Mouse (Mus musculus): ENCODE results near the gene Cdkl5.
A peak's percentile ranks its signal among the peaks of the same experiment; 100 is the strongest.

Cdkl5 gene

GRCm38 (mm10) chrX:160994543-160995121 is at the start of gene Cdkl5:
Gene Cdkl5, minus strand, starts transcription at chrX:160994704.
- peak; percentile 95 for DNase-seq

DNA sequence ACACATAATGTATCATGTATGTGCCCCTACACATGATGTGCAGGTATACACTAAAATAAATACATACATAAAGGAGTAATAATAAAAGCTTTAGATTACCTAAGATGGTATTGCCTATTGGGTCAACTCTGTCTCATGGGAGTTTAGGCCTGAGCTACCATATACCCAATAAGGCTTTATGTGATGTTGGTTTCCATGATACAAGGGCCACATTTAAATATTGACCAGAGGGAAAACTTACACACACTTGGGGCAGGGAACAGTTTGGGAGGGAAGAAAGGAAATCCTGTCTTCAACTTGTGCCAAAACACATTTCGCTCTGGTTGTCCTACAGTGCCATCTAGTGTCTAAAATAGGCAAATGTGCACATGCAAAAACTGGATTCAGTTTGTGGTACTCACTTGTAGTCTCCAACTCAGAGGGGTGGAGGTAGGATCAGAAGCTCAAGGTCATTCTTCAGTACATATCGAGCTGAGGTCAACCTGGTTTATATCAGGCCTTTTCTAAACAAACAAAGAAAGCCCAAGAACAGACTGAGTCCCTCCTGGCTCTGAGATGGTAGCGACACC is 38.8 kb upstream of the Cdkl5 start:
- DNase-seq, result peak; percentile 28

DNA sequence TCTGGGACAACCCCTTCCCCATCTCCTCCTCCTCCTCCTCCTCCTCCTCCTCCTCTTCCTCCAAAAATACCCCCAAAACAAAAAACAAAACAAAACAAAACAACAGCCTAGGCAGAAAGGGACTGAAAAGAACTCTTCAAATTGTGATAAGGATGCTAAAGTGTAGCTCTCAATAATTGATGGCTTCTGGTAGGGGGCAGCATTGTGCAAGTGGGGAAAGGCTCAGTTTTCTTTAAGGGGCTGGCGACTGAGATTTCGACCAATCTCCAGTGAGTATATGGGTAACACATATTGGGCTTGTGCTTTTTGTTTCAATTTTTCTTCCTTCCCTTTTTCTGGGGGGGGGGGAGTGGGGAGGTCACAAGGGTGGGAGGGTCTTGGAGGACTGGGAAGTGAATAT is 37.9 kb upstream of the Cdkl5 start:
- no peak for DNase-seq

DNA sequence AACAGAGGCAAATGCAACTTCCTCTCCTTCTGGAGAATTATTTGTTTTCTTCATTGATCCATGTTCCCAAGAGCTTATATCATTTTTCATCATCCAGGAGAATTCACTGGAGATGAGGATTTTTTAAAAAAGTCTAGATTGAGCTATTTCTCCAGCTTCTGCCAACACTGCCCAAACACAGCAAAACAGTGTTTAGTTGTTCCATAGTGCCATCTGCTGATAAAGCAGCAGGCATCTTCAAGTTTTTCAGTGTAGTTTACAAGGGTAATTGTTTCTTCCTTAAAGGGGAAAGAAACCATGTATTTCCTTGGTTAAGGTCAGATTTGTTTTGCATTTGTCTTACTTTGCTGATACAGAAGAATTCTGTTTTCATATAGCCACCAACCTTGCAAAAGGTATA is 35.7 kb upstream of the Cdkl5 start:
- no peak for DNase-seq

- no peak for DNase-seq
Observed at GRCm38 (mm10) chrX:161024475-161024874, 30.0 kb upstream of the Cdkl5 start.

DNA sequence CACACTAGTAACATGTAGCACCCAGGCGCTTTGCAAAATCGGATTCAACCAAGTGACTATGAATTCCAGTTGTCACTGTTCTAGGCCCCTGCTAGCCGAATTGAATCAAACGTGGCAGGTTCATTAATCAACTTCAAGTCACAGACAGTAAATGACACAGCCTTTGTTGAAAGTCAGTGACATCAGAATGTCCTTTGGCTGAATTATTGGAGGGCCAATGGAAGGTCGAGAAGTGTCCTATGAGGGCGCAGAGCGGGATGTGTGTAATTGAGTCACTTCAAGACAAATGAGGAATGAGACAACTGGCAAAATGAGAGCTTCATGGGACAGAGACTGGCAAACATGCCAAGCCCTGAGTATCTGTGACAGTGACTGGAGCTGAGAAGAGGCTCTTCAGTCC is 27.0 kb upstream of the Cdkl5 start:
- DNase-seq, result no peak

GRCm38 (mm10) chrX:161018179-161018578 is 23.7 kb upstream of the Cdkl5 start:
- no peak for DNase-seq

- DNase-seq, result no peak
Observed at GRCm38 (mm10) chrX:161006272-161006671, 11.8 kb upstream of the Cdkl5 start.

GRCm38 (mm10) chrX:160996051-160996450 is 1.5 kb upstream of the Cdkl5 start:
- DNase-seq, result no peak

- DNase-seq, result peak; percentile 48
Observed at GRCm38 (mm10) chrX:160995131-160995667, 695 bp upstream of the Cdkl5 start.

DNA sequence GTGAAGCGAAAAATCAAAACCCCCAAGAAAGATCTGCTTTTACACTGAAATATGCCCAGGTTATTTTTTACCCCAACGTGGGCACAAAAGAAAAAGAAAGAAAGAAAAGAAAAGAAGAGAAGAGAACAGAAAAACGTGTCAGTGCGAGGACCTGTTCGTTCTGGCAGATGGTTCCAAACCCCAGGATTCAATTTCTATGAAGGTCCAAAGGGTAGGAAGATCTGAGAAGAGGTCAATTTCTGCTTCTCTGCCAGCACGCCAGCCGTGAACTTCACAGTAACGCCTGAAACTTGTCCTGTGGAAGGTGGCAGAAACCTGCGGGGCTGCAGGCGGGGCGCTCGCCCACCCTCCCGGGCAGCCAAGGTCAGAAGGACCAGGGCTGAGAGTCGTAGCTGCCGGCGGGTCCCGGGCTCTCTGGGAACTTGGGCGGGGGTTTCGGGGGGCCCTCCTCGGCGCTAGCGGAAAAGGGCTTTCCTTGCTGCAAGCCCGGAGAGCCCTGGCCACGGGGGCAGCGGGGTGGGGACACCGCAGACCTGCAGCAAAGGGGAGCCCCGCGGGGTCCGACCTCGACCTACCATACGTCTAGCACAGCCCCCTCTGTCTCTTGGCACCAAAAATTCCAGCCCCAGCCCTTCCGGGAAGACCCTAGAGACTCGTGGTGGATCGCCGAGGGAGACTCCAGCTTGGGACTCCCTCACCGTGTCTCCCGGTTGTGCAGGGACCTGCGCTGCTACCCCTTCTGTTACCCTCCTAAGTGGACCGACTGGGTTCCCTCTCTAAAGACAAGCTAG is 560 bp downstream of the Cdkl5 start:
- no peak for DNase-seq

- DNase-seq, result no peak
Observed at GRCm38 (mm10) chrX:160992703-160993102, 1.8 kb downstream of the Cdkl5 start.

- DNase-seq, result no peak
Observed at GRCm38 (mm10) chrX:160990276-160990675, 4.2 kb downstream of the Cdkl5 start.

DNA sequence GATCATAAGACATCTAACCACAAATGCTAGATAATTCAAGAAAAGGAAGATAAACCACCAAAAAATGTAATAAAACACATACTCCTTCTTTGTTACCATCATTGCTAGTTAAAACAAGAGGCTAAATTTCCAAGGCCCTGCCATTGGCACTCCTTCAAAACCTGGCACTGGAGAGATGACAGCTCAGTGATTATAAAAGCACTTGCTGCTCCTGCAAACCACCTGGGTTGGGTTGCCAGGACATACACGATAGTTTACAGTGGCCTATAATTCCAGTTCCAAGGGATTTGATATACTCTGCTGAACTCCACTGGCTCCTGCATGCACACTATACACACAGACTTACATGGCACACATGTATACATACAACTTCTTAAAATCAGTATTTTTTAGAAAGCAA is 16.6 kb downstream of the Cdkl5 start:
- no peak for DNase-seq

DNA sequence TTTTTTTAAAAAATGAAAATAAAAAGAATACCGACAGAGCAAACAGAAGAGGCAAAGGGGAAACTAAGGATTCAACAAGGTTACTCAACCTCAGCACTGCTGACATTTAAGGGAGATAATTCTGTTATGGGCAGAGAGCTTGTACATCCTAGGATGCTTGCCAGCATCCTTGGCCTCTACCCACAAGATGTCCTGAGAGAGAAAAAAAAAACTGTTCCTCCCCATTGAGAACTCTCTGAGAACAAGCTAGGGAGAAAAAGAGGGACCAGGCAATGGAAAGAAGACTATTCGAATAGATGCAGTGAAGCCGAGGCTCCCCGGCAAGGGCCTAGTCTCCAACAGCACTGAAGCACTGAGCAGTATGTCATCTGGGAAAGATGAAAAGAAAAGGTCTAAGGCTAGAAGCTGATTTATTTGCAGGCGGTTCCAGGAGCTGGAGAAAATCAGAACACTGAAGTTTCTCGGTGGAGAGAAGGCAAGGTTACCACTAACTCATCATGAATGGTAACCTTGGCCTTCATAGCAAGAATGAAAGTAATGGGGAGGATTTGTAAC is 22.4 kb downstream of the Cdkl5 start:
- DNase-seq, result no peak

DNA sequence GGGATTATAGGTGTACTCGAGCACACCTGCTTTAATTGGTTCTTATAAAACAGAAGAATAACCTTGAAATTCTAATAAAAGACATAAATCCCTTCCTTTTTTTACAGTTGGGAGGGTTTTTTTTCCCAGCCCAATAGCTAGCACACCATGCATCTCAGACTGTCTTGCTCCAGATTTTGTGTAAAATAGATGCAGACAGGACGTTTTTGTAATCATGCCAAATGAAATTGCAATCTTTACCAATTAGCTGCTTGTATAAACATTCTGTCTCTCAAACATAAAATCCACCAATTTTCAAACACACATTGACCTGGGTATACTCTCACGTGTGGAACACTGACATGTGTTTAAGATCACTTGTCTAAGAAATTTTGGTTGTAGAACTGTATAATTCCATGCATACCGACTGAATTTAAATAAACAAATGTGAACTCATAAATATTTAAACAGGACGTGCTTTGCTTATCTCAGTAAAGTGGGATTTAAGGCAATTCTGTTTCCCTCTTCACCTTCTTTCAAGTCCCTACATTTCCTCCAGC is 35.8 kb downstream of the Cdkl5 start:
- no peak for DNase-seq

- DNase-seq, result no peak
Observed at GRCm38 (mm10) chrX:160949583-160949982, 44.9 kb downstream of the Cdkl5 start.

GRCm38 (mm10) chrX:160944722-160945121 is 49.8 kb downstream of the Cdkl5 start:
- DNase-seq, result no peak

GRCm38 (mm10) chrX:160935541-160935940 is 59.0 kb downstream of the Cdkl5 start:
- DNase-seq, result peak; percentile 17

DNA sequence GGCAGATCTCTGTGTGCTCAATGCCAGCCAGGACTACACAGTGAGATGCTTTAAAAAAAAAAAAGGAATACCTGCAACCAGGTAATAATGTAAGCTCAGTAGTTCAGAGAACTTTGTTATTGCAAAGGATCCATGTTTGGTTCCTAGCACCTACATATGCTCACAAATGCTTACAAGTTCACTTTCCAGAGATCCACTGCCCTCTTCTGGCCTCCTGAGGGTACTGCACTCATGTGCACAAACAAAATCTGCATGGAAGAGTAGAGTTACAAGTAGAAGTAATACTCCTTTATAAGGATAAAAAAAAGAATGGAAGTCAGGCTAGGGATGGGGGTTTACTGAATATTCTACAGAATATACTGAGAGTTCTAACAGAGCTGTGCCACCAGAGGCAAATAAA is 63.8 kb downstream of the Cdkl5 start:
- no peak for DNase-seq

DNA sequence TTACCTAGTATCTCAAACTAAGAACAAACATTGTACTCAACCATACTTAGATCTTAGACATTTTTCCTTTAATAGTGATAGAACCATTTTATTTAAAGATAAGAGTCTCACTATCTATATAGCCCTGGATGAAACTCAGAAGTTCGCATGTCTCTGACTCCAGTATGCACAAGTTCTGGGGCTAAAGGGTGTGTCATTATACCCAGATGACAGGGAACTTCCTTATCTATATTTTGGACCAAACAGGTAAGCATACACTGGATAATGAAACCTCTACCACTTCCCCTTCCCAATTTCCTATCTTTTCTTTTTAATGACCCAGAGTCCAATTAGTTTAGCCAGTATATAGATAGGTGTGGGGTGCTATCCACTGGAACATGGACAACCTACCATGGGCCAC is 65.6 kb downstream of the Cdkl5 start:
- DNase-seq, result no peak

GRCm38 (mm10) chrX:160919022-160919637 is 75.4 kb downstream of the Cdkl5 start:
- DNase-seq, result no peak

DNA sequence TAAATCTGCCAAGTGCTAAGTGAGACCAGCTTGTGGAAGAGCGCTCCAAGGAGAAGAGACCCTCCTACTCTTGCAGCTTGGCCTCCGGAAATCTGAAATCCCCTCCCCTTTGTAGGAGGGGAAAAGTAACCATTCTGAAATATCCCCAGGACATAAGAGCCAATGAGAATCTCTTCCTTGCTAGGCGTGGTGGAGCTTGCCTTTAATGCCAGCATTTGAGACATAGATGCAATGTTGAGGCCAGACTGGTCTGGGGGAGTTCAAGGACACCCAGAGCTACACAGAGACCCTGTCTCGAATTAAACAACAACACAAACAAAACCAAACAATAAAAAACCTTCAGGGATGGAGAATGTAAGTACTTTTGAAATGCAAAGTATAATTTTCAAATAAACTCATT is 87.6 kb downstream of the Cdkl5 start, which contains the start of gene Gja6:
Gene Gja6 (minus strand): TSS at position 101 of the 400 bp plus-strand sequence.
- no peak for DNase-seq
